Mouse (Mus musculus) bone marrow, adult 2 months (tissue): ENCODE measurements around the gene Rassf4. TPM values are rescaled to one million over a fixed set of nuclear protein-coding genes. Genes with fewer than 3 reads are reported as not detected.

Experiments
- H3K27ac ChIP-seq: fragments of 200-500 bp; 2 replicates; pipeline ENCODE4 v1.5.1; 2012; ENCODE audit warnings: low read depth, mild to moderate bottlenecking, control low read depth, inconsistent platforms, low read length; ENCODE audit not compliant: control insufficient read depth, poor library complexity, insufficient read depth
- H3K4me1 ChIP-seq: fragments of 200-500 bp; 2 replicates; pipeline ENCODE4 v1.6.1; 2011; ENCODE audit warnings: low read length; ENCODE audit not compliant: control insufficient read depth, insufficient read depth
- H3K4me3 ChIP-seq: fragments of 200-500 bp; replicated peaks from 2 replicates; pipeline ENCODE3; 2011; ENCODE audit warnings: mild to moderate bottlenecking, low read depth, low read length, control low read depth; ENCODE audit not compliant: control insufficient read depth
- CTCF ChIP-seq: fragments of 200-500 bp; IDR thresholded peaks from 2 replicates; pipeline ENCODE4 v1.5.1; 2011; ENCODE audit warnings: low read length, control low read depth; ENCODE audit not compliant: control insufficient read depth, insufficient read depth
- POLR2A ChIP-seq: fragments of 200-500 bp; IDR thresholded peaks from 2 replicates; pipeline ENCODE4 v1.6.1; 2011; ENCODE audit warnings: low read depth, mild to moderate bottlenecking, control low read depth, low read length, borderline replicate concordance; ENCODE audit not compliant: control insufficient read depth
- WGBS: fragments of 180-500 bp; shearing (Covaris S2); methylation state at CpG from one replicate; pipeline ENCODE4 v1.1.7; 2018; 5-methylcytosine and 5-hydroxymethylcytosine counted together
- polyA plus RNA-seq: library from polyadenylated mRNA; stranded (reverse); fragments of >200 nt; gene quantifications from 2 replicates; pipeline ENCODE4 v1.2.4, GENCODE M21; 2011; ENCODE audit warnings: low replicate concordance; ENCODE audit not compliant: missing spikeins, insufficient read depth, insufficient read length

The Rassf4 gene
- polyA plus RNA-seq, 1 experiment = 18.3 TPM

DNA sequence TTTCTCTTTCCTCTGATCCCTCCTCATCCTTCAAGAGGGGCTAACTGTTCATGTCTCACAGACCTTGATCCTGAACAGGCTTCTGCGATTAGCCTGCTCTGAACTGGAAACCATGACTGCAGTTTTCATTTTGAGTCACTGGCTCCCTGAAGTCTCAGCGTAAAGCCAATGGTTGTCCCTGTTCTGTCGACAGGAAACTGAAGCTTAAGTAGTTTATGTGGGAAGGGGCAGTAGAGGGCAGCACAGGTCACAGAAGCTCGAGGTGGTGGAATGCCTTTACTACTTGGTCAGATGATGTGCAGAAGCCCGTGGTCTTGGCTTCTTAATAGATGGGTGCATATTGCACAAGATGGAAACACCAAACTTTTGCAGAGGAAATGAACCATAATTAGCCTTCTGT lies 38.3 kb upstream of the Rassf4 start:
- H3K4me1 ChIP-seq = peaks cover 2% of the 10 kb centered on the region
- WGBS = 11% methylated on average over 5 of the region's 5 CpGs
- TF ChIP-seq CTCF = peak; percentile 46
- TF ChIP-seq POLR2A = no peak
- H3K27ac ChIP-seq = no peak overlapping the region
- no peak overlapping the region for H3K4me3 ChIP-seq

DNA sequence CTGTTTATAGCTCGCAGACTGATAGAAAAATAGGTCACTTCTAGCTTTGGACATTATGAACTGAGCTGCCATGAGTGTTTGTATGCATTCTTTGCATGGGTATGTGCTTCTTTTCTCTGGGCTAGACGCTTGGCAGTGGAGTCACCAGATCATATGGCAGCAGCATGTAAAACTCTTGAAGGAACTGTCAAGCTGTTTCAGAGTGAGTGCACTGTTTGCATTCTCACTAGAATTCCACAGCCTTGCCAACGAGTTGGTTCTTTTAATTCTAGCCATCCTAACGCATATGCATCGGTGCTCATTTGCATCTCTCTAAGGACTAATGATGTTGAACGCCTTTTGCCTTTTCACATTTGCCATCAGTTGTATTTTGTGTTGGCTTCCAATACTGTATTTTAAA lies 30.6 kb upstream of the Rassf4 start:
- peaks cover 3% of the 10 kb centered on the region for H3K4me1 ChIP-seq
- 76% methylated on average over 6 of the region's 6 CpGs for WGBS
- no peak overlapping the region for H3K27ac ChIP-seq
- TF ChIP-seq CTCF (no peak), POLR2A (no peak)
- H3K4me3 ChIP-seq = no peak overlapping the region

DNA sequence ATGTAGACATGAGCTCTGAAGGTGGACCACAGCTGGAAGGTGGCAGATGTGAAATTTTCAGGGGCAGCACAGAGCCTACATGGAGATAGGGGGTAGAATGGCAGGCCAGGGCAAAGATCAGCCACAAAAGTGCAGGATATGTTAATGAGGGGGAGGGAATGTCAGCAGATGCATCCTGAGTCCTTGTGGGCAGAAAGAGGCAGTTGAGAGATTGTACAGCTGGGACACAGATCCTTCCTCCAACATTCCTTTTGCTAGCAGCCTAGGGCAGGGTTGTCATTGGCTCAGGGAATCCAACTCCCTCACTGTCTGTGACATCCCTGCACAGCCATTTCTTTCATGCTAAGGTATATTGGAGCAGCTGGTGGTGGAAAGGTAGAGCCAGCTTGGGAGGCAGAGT lies 27.1 kb upstream of the Rassf4 start:
- Histone ChIP-seq H3K4me3 (no peak overlapping the region), H3K27ac (no peak overlapping the region), H3K4me1 (peaks cover 3% of the 10 kb centered on the region)
- TF ChIP-seq POLR2A (no peak), CTCF (no peak)

DNA sequence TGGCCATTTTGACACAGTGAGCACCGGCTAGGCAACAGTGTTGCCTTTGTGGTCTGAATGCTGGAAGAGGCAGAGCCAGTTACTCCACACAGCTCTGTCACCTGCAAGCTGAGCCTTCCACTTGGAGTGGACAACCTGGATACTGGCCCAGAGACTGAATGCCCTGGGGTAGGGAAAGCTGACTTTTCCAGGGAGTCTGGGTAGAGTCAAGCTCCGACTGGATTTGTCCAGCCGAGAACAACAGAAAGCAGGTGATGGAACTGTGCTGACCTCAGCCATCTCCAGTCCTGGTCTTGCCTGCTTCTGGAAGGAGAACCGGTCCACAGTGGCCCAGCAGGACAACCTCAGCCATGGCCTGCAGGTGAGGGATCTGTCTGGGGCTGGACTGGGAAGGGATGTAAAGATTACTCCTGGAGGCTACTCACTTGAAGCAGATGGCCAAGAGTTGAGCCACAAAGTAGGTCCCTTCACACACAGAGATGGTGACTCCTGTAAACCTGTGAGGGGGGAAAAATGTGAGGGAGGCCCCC lies 24.2 kb upstream of the Rassf4 start:
- H3K27ac ChIP-seq = no peak overlapping the region

DNA sequence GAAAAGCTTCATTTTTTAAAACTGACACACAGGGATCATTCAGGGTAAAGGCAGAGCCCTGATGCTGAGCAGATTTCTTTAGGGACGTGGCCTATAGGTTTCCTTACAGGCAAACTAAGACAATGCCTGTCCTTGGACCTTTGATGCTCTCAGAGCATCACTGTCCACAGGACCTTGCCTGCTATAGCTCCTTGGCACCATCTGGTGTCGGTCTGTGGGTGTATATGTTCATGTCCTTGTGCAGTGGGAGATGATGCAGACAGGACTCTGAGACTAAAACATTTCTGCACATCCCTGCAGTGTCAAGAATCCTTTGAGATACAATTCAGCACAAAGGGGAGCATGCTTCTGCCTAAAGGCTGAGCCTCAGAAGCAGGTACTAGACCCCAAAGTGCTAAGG lies 23.7 kb upstream of the Rassf4 start:
- TF ChIP-seq CTCF (peak; percentile 83), POLR2A (no peak)
- H3K4me1 ChIP-seq = peaks cover 3% of the 10 kb centered on the region
- 46% methylated on average over 2 of the region's 2 CpGs for WGBS
- H3K27ac ChIP-seq = no peak overlapping the region
- no peak overlapping the region for H3K4me3 ChIP-seq

More for the DNA sequence above, 24.2 kb upstream of the Rassf4 start:
- WGBS = 84% methylated on average over 4 of the region's 4 CpGs
- Histone ChIP-seq H3K4me3 (no peak overlapping the region), H3K4me1 (peaks cover 3% of the 10 kb centered on the region)
- TF ChIP-seq CTCF = no peak
- no peak for TF ChIP-seq POLR2A

DNA sequence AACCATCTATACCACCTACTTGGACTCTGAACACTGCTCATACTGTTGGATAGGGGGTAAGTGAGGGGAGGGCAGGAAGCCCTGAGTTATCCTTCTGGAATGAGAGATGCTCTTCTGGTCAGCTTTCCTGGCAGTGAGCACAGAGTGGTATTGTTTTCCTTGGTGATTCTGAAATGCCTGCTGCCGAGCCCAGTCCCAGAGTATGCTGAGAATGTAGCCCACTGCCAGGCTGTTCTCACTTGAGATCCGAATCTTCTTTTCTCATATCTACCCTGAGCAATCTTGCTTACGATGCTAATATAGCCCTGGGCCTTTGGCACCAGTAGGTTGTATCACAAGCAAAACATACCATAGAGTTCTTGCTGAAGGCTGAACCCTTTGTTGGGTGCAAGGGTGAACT lies 20.6 kb upstream of the Rassf4 start:
- WGBS = 81% methylated on average over 3 of the region's 3 CpGs
- no peaks in the 10 kb centered on the region; the same call in 1 of the 2 replicates for H3K4me1 ChIP-seq
- H3K27ac ChIP-seq = no peak overlapping the region

DNA sequence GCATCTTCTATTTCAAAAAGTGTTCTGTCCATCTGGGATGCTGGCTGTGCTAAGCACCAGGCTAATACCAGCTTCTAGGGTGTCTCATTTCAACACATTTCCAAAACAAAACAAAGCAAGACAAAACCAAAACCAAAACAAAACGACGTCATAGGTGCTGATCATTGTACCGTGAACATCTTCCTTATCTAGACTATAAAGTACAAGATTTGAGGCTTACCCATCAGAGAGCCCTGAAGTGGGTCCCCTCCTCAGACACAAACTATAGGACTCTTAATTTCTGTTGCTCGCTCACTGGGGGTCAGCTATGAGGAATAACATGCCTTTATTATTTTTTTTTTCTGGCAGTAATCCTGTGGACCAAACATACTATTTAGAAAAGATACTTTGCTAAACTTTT lies 19.9 kb upstream of the Rassf4 start:
- 82% methylated on average over 4 of the region's 4 CpGs for WGBS
- TF ChIP-seq CTCF (no peak), POLR2A (no peak)
- no peak overlapping the region; the same call in 1 of the 2 replicates for H3K27ac ChIP-seq
- no peak overlapping the region for H3K4me3 ChIP-seq
- H3K4me1 ChIP-seq = no peaks in the 10 kb centered on the region; the same call in 1 of the 2 replicates

More for the DNA sequence above, 20.6 kb upstream of the Rassf4 start:
- H3K4me3 ChIP-seq = no peak overlapping the region
- no peak for TF ChIP-seq CTCF
- TF ChIP-seq POLR2A = no peak

DNA sequence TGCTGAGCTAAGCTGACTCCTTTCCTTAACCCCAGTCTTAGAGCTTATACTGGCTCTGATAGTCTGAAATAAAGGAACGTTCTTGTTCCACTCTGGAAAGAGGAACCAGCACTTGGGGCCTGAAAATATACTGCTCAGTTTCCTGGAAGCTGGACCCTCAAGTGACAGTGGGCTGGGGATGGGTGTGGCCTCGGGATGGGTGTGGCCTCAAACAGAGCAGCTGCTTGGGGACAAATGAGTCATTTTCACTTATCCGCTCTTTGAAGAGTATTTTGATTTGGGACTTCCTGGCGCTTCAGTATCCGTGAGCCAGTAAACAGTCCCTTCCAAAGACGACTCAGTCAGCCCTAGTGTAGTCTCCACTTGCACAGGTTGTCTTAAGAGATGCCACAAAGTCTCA lies 8.6 kb upstream of the Rassf4 start:
- H3K4me3 ChIP-seq = no peak overlapping the region
- peak overlapping the region; percentile 71 for H3K27ac ChIP-seq
- 0% methylated on average over 6 of the region's 6 CpGs for WGBS
- no peak for TF ChIP-seq CTCF
- H3K4me1 ChIP-seq = peaks cover 15% of the 10 kb centered on the region
